Mouse (Mus musculus) embryonic facial prominence, embryonic 11.5 days (tissue): ENCODE data around the gene Hnrnpl. TPM values are rescaled to one million over a fixed set of nuclear protein-coding genes. Genes with fewer than 3 reads are reported as not detected.
A peak's percentile ranks its signal among the peaks of the same experiment; 100 is the strongest.

Experiments
- ATAC-seq: fragments of 200-750 bp; cut with Nextera tagmentation; replicated peaks from 2 replicates; pipeline ENCODE4 v1.8.0; 2017; ENCODE audit warnings: low read depth; ENCODE audit not compliant: insufficient number of reproducible peaks, low FRiP score, low TSS enrichment
- DNase-seq: peaks from one replicate; pipeline ENCODE4 v3.0.0-alpha.2; 2015; ENCODE audit warnings: low spot score
- H3K27ac ChIP-seq: fragments of 300-500 bp; sonication (generic); replicated peaks from 2 replicates; pipeline ENCODE4 v1.5.1; 2014; ENCODE audit warnings: mild to moderate bottlenecking, low read depth, low read length, control low read depth
- H3K27me3 ChIP-seq: fragments of 300-500 bp; sonication (generic); 2 replicates; pipeline ENCODE4 v1.6.1; 2014; ENCODE audit warnings: mild to moderate bottlenecking, low read length, moderate library complexity, mixed read lengths; ENCODE audit not compliant: control insufficient read depth, insufficient read depth
- H3K36me3 ChIP-seq: fragments of 300-500 bp; sonication (generic); replicated peaks from 2 replicates; pipeline ENCODE4 v1.6.1; 2014; ENCODE audit warnings: low read depth, mild to moderate bottlenecking, low read length, moderate library complexity, mixed read lengths; ENCODE audit not compliant: control insufficient read depth, insufficient read depth
- H3K4me1 ChIP-seq: fragments of 300-500 bp; sonication (generic); 2 replicates; pipeline ENCODE4 v1.6.1; 2014; ENCODE audit warnings: low read length, mixed read lengths; ENCODE audit not compliant: control insufficient read depth, insufficient read depth
- H3K4me2 ChIP-seq: fragments of 300-500 bp; sonication (generic); 2 replicates; pipeline ENCODE4 v1.6.1; 2014; ENCODE audit warnings: low read depth, mild to moderate bottlenecking, control low read depth, low read length, moderate library complexity
- H3K4me3 ChIP-seq: fragments of 300-500 bp; sonication (generic); 2 replicates; pipeline ENCODE4 v1.5.1; 2014; ENCODE audit warnings: low read depth, low read length, control low read depth
- H3K9ac ChIP-seq: fragments of 300-500 bp; sonication (generic); replicated peaks from 2 replicates; pipeline ENCODE4 v1.6.1; 2014; ENCODE audit warnings: mild to moderate bottlenecking, control low read depth, low read length
- H3K9me3 ChIP-seq: fragments of 300-500 bp; sonication (generic); replicated peaks from 2 replicates; pipeline ENCODE4 v1.6.1; 2016; ENCODE audit warnings: mild to moderate bottlenecking, low read length, inconsistent platforms, mixed read lengths; ENCODE audit not compliant: control insufficient read depth
- WGBS: fragments of 180-500 bp; shearing (Covaris S2); extraction: QIAGEN DNeasy Blood & Tissue Kit; methylation state at CpG from one replicate; pipeline ENCODE4 v1.1.7; 2014; 5-methylcytosine and 5-hydroxymethylcytosine counted together
- polyA plus RNA-seq: library from polyadenylated mRNA; unstranded; fragments of >200 nt; fragmentation: Nextera tagmentation; extraction: Ambion mirVana; gene quantifications from 2 replicates; pipeline ENCODE4 v1.2.1, GENCODE M21; 2014

The Hnrnpl gene
- polyA plus RNA-seq, 1 experiment from 2014 or later = 350 TPM

DNA sequence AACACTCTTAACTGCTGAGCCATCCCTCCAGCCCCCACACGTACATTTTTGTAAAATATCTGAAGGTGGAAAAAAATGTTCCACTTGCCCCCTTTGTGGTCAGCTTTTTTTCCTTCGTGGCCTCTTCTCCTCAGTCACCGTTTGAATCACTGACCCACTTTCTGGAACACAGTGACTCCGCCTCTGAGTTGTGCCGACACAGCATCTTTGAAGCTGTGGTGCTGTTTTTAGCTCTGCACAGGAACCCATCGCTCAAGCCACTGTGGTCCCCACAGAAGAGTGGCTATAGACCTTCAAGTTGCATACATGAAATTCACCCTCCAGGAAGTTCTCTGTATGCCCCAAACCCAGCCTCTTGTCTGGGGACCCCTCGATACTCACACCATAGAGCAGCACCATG, 27.5 kb upstream of the Hnrnpl start:
- Histone ChIP-seq H3K36me3 (peaks cover 2% of the 10 kb centered on the region; the same call in 1 of the 2 replicates), H3K9ac (no peak overlapping the region), H3K4me2 (no peak overlapping the region), H3K4me3 (no peak overlapping the region), H3K4me1 (no peaks in the 10 kb centered on the region), H3K27me3 (no peaks in the 10 kb centered on the region), H3K9me3 (no peaks in the 10 kb centered on the region), H3K27ac (no peak overlapping the region)
- DNase-seq (no peak), ATAC-seq (no peak)
- WGBS = 86% methylated on average over 7 of the region's 7 CpGs

DNA sequence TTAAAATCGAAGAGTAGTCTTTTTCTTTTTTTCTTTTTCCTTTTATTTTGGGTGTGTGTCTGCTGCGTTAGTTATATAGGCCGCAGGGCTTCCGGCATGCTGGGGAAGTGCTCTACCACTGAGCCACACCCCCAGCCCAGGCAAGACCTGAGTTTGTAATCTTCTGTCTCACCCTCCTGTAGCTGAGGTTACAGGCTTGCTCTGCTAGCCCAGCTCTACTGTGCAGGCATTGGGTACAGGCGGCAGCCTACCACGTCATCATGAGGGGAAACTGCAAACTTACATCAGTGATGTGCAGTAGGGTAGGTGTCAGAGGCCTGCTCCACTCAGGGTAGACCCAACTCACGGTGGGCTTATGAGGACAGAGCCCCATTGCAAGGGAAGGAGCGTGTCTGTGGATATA, 27.1 kb upstream of the Hnrnpl start:
- Histone ChIP-seq H3K27me3 (no peaks in the 10 kb centered on the region), H3K36me3 (peaks cover 2% of the 10 kb centered on the region; the same call in 1 of the 2 replicates), H3K9me3 (no peaks in the 10 kb centered on the region), H3K4me3 (no peak overlapping the region), H3K27ac (no peak overlapping the region), H3K4me1 (no peaks in the 10 kb centered on the region), H3K4me2 (no peak overlapping the region), H3K9ac (no peak overlapping the region)
- WGBS = 92% methylated on average over 8 of the region's 8 CpGs
- ATAC-seq (no peak), DNase-seq (no peak)

DNA sequence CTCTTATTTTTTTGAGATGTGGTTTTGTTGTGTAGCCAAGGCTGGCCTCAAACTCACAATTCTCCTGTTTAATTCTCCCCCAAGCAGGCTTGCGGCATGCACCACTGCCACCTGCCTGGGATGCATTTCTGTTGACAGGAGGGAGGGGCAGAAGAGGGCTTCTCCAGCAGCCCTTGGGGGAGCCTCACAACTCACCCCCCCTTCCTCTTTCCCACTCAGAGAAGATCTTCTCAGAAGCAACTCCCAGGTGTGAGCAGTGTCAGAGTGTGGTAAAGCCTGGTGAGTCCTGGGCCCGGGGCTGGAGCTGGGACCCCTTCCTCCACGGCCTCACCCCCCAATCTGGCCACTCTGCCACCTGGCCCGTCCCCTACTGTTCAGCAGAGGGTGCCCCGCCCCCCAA, 23.2 kb upstream of the Hnrnpl start:
- no peak overlapping the region for H3K4me3 ChIP-seq
- no peaks in the 10 kb centered on the region for H3K36me3 ChIP-seq
- no peak overlapping the region for H3K27ac ChIP-seq
- H3K9ac ChIP-seq = 0 out of 2 replicates have a peak overlapping the region, but pooled peaks have one; percentile 2
- ATAC-seq = no peak
- H3K27me3 ChIP-seq = no peaks in the 10 kb centered on the region
- peaks cover 2% of the 10 kb centered on the region; the same call in 1 of the 2 replicates for H3K4me1 ChIP-seq
- H3K4me2 ChIP-seq = no peak overlapping the region
- DNase-seq = no peak
- H3K9me3 ChIP-seq = no peaks in the 10 kb centered on the region
- 71% methylated on average over 5 of the region's 5 CpGs for WGBS

- Histone ChIP-seq H3K27ac (no peak overlapping the region), H3K4me3 (no peak overlapping the region), H3K9me3 (no peaks in the 10 kb centered on the region), H3K4me1 (peaks cover 4% of the 10 kb centered on the region; the same call in 1 of the 2 replicates), H3K36me3 (no peaks in the 10 kb centered on the region), H3K9ac (no peak overlapping the region), H3K4me2 (no peak overlapping the region), H3K27me3 (no peaks in the 10 kb centered on the region)
- ATAC-seq (no peak), DNase-seq (no peak)
- 93% methylated on average over 9 of the region's 9 CpGs for WGBS
Measured at GRCm38 (mm10) chr7:28787884-28788283, 20.5 kb upstream of the Hnrnpl start.

DNA sequence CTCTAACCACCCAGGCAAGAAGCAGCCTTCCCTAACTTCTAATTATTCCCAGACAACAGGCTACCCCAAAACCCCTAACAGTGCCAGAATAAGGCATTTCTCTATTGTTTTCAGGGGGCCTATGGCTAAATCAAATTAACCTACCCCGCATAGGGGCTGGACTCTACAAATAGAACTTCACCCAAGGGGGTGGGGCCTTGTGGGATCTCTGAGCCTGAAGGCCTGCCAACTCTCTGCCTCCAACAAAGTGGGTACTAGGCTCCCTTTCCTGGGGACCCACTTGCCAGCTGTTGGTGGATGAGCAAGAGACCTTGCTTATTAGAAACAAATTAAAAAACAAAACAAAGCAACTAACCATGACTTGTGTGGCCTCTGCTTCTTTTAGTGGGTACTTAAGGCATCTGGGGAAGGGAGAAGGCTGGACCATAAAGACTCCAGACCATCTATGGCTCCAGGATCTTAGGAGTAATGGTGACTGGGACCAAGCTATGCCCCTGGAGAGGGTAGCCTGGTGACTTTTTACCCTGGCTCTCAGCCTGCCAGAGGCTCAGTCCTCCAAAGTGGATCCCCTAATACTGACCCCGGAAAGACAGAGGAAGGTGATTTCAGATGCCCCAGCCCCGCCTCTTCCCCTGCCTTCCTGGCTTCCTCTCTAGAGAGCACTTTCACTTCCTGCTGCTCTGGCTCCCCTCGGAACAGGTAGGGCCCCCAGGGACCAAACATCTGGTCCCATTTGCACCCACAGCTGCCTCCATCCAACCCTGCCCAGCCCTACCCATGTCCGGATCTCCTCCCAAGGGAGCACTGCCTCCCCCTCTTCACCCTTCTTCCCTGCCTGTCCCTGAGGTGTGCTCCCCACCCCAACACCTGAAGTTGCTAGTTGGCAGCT, 19.8 kb upstream of the Hnrnpl start, which contains the start of gene Rinl:
TSS of gene Rinl (plus strand) at position 663 of the 889 bp plus-strand sequence.
- no peaks in the 10 kb centered on the region for H3K36me3 ChIP-seq
- 55% methylated on average over 5 of the region's 5 CpGs for WGBS
- H3K27me3 ChIP-seq = no peaks in the 10 kb centered on the region
- H3K9me3 ChIP-seq = no peaks in the 10 kb centered on the region
- peak within 1 kb of the TSS; percentile 9 for H3K27ac ChIP-seq
- no peak within 1 kb of the TSS for H3K4me3 ChIP-seq
- DNase-seq (no peak), ATAC-seq (no peak)
- H3K9ac ChIP-seq = no peak within 1 kb of the TSS
- peaks cover 4% of the 10 kb centered on the region; the same call in 1 of the 2 replicates for H3K4me1 ChIP-seq
- no peak within 1 kb of the TSS for H3K4me2 ChIP-seq

GRCm38 (mm10) chr7:28789235-28789634, 19.1 kb upstream of the Hnrnpl start:
- 42% methylated on average over 3 of the region's 3 CpGs for WGBS
- H3K4me3 ChIP-seq = no peak overlapping the region
- ATAC-seq (no peak), DNase-seq (peak; percentile 44)
- H3K4me1 ChIP-seq = peaks cover 4% of the 10 kb centered on the region; the same call in 1 of the 2 replicates
- H3K4me2 ChIP-seq = no peak overlapping the region
- no peaks in the 10 kb centered on the region for H3K27me3 ChIP-seq
- H3K9ac ChIP-seq = no peak overlapping the region
- no peaks in the 10 kb centered on the region for H3K9me3 ChIP-seq
- H3K27ac ChIP-seq = no peak overlapping the region; the same call in 1 of the 2 replicates
- no peaks in the 10 kb centered on the region for H3K36me3 ChIP-seq

DNA sequence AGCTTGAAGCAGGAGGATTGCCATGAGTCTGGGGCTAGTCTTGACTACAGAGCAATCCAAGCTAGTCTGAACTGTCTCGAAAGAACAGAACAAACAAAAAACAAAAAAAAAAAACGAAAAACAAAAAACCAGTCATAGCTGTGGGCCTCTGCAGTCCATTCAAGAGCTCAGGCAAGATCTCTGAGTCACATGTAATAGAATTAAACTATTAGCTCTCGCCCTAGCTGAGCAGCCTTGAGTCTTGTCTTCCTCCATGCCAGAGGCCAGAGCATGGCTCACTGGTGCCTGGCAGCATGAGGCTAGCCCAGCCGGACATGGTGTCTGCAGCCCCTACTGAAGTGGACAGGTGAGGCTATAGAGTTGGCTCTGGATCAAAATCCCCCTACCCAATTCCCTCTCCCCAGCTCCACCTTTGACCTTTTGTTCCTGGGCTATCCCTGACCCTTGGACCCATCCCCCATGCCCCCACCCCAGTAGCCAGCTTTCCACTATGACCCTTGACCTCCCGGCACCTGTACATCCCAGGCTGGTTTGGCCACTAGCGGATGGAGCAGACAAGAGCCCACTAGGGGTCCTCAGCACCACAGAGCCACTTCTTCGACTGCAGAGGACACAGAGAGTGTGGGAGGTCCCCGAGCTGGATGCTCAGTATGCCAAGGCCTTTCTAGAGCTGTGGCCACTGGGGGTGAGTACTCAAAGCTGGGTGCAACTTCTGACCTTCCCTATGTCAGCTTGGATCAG, 18.1 kb upstream of the Hnrnpl start:
- H3K4me2 ChIP-seq = no peak overlapping the region
- no peak for ATAC-seq
- no peaks in the 10 kb centered on the region for H3K36me3 ChIP-seq
- peaks cover 4% of the 10 kb centered on the region; the same call in 1 of the 2 replicates for H3K4me1 ChIP-seq
- no peaks in the 10 kb centered on the region for H3K9me3 ChIP-seq
- H3K9ac ChIP-seq = no peak overlapping the region
- H3K4me3 ChIP-seq = no peak overlapping the region
- peak; percentile 34 for DNase-seq
- H3K27me3 ChIP-seq = no peaks in the 10 kb centered on the region
- H3K27ac ChIP-seq = no peak overlapping the region
- WGBS = 45% methylated on average over 8 of the region's 8 CpGs
